Mouse (Mus musculus) spleen, postnatal 4 days (tissue): ENCODE data around the gene Neto2.

ENCODE experiments used
- DNase-seq, 2 experiments: peaks; one replicate each; pipeline ENCODE4 v3.0.0; 2022; ENCODE audit warnings: low spot score in 2 of 2

Gene Neto2

DNA sequence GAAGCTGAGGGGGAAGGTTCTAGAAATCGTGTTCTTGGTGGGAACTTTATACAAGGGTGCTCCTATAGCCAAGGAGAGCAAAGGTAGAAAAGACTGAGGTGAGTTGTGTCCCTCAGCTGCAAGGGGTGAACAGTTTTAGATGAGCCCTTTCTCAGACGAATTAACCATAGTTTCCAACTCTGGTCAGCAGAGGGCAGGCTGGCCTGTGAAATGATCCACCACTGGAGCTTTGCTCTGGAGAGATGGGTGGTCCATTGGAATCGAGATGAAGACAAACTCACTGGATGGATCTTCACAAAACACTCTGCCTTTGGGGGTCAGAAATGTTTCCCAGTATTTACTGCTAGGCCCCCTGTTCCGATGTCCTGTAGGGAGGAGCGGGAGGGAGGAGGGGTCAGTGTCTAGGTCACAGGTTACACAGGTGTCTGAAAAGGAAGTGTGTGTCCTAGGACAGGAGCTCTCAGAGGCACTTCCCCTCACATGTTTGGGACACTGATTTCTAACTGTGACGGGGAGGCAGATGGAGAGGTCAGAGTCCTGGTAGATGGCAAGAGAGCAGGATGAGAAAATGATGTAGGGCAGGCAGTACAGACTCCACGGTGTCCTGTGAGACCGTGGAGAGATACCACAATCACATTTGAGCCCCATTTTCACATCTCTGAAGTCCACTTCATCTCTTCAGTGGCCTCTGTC lies 97.4 kb downstream of the Neto2 start:
- DNase-seq: no peak

DNA sequence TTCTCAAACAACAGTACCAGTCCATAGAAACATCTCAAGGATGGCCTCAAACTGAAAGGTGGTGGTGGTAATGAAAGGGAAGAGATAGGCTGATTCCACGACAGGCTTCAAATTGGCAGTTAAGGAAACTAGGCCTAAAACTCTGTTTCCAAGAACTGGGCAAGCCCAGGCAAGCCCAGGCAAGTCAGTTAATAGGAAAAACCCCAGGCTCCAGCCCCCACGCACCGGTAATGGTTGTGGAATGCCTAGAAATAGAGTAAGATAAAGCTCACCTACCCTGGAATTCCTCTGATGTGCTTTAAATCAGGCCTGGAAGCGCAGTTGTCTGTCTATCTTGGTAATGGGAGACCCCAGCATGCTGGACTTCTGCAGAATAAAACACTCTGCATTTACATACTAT lies 98.0 kb downstream of the Neto2 start:
- no peak for DNase-seq

DNA sequence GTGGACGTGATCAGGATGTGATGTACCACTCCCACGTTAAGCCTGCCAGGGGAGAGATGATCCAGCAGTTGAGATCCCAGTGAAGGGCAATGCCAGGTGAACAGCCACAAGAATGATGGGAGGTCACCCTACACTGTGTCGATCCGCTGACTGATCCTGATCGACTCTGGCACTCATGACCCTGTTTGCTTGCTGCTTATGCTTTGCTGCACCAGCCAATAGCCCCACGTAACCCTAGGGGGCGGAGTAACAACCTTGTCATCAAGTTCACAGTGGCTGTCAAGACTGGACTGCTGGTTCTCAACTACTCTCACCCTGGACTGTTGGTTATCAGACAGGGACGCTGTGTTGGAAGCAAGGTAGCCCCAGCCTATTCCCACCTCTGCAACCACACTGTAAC lies 99.0 kb downstream of the Neto2 start:
- no peak for DNase-seq

DNA sequence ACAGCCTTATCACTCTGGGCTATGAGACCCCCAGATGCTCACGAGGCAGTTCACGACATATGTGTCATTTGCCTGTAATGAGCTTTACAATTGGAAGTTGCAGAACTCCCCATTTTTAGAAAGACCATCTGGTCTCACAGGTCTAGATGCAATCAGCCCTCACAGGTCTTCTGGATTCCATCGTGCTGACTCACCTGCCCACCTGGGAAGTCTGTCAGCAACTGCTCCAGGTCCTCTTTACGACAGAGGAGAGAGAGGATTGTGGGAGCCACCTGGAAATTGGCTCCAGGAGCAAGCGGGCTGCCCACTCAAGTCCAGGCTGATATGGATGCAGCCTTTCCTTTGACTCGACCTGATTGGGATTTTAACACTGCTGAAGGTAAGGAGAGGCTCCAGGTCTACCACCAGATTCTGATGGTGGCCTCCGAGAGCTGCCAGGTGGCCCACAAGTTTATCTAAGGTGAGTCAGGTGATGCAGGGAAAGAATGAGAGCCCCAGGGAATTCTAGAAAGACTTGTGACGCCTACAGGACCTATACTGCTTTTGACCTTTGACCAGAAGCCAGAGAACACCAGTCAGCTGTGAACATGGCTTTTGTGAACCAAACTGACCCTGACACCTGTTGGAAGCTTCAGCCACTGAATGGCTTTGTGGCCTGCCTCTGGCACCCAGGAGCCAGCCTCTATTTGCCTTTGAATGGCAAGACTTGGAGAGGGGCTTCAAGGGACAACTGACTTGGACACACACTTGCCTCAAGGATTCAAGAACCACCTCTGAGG lies 103.1 kb downstream of the Neto2 start:
- DNase-seq: no peak

DNA sequence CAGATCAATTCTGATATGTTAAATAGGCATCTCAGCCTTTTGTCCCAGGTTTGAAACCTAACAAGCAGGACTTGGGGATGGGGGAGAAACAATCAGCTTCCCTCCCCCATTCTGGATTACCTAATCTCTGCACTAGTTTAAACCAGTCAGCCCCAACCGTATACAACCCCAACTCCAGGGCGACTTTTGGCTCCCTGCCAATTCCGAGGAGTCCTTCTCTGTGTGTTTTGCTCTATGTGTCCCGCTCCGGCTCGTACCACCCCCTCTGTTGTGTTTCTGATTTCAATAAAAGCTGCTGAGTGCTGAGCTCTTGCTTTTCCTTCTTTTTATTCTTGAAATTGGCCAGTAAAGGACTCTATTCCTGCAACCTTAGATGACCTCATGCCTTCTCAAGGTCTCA lies 105.3 kb downstream of the Neto2 start:
- no peak for DNase-seq

DNA sequence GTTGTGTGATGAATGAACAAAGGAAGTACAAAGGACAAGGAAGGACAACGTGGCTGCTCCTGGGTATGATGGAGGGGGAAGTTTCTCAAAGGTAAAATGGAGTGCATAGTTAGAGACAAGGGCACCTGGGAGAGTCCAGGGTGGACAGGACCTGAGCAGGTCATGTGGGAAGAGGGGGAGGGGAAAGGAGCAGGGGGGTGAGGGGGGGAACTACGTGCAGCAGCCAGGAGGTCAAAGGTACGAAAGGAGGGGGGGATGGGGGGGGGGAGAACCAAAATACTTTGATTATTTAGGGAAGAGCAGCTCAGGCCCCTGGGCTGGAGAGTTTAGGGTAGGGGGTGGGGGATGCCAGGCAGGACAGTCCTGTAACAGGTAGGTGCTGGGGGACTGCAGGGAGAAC lies 105.7 kb downstream of the Neto2 start:
- no peak for DNase-seq

DNA sequence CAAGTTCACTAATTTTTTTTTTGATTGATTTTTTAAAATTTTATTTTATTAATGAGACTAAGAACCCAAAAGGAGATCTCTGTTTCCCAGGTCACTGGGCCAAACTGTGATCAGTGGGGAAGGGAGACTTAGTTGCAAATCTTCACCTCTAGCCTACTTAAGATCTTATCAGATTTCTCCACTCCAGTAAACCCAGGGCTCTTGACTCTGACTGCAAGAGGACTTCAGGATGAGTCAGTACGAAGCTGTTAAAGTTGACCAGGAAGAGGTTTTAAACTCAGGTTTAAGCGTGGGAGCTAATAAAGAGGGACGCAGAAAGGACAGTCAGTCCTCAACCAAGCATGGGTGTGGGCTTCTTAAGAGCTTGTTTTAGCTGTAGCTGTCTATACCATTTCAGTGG lies 107.4 kb downstream of the Neto2 start:
- no peak for DNase-seq

DNA sequence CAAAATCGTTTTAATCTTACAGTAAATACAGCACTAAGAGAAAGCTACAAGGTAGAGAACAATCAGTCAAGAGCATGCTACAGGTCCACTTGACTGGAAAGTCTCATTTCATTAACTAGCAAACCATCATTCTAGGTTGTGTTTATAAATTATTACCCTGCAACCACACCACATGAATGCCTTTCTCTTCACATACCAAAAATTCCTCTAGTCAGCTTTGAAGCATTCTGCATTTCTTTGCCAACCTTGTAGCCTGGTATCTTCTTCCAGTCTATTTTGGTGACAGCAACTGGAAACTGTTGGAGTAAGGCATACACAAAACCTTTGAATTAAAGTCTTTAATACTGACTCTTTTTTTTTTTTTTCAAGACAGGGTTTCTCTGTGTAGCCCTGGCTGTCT lies 109.2 kb downstream of the Neto2 start:
- no peak for DNase-seq

DNA sequence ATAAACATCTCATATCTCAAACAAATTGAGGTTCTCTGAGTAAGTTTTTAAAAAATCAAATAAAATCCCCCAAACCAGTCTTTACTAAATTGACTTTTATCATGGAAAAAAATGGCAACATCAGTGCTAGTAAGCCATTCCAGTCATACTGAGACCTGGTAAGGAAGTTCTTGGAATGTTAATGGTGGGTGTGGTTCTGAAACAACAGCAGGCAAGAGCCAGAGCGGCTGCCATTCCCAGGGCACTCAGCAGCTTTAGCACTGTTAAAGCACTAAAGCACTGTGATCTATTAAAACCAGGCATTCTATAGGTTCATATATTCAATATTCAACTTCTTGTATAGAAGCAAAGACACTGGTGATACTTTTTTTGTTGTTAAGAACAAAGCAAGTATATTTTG lies 110.5 kb downstream of the Neto2 start:
- no peak for DNase-seq

DNA sequence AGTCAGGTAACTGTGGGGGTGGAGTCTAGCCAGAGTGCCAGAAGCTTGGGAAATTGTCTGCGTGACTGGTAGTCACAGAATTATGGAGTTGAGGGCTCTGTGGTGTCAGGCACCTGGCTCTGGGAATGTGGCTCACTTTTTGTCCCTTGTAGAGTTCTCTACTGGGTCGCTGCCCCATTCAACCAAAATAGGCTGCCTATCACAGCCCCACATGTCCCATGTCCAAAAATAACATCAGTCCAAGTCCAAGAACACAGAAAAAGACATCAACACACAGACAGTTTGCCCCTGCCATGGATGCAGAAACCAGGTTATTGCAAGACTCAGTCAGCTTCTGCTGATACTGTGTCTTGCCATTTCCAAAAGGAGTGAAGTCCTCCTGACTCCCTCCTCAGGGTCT lies 112.1 kb downstream of the Neto2 start:
- DNase-seq: no peak
